Mouse (Mus musculus): ENCODE data around the gene Anp32b. TPM values are rescaled to one million over a fixed set of nuclear protein-coding genes. Genes with fewer than 3 reads are reported as not detected.

Anp32b gene
- polyA plus RNA-seq, 1 experiment from 2014 or later: 97.1 TPM

DNA sequence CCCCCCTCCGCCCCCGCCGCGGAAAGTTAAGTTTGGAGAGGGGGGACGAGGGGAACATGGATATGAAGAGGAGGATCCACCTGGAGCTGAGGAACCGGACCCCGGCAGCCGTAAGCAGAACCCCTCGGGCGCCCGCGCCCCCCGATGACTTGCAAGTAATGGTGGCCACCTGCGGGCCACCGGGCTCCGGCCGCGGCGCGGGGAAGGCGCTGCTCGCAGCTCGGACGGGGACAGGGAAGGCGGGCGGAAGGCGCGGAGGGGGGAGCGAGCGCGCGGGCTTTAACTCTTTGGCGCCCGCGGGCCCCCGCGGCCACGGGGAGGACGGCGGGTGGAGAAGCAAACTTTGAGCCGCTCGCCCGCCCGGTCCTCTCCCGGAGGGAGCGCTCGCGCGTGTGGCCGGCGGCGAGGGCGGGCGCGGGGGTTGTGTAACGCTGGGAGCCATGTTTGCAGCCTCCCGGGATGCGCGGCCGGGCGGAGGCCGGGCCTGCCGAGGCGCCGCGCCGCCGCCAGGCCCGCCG lies 597 bp downstream of the Anp32b start:
- peak overlapping the region; percentile 99 for H3K27ac ChIP-seq (replicated peaks)
- ATAC-seq (ENCODE audit: low FRiP score, low TSS enrichment): peak; percentile 50
- 1% methylated on average over 36 of the region's 70 CpGs for WGBS
- H3K9ac ChIP-seq (ENCODE audit: low read length): peak overlapping the region; percentile 96
- peaks cover 5% of the 10 kb centered on the region for H3K4me1 ChIP-seq (replicated peaks; ENCODE audit: control insufficient read depth, insufficient read depth)
- peak overlapping the region; percentile 91 for H3K4me3 ChIP-seq (ENCODE audit: low read depth, low read length)
- no peak for TF ChIP-seq CTCF (IDR thresholded peaks at IDR 0.05; ENCODE audit: low read depth)
- no peak for TF ChIP-seq EP300 (optimal IDR thresholded peaks at IDR 0.05)
- no peaks in the 10 kb centered on the region for H3K9me3 ChIP-seq (ENCODE audit: control insufficient read depth, low read length)
- no peaks in the 10 kb centered on the region for H3K27me3 ChIP-seq (ENCODE audit: control insufficient read depth, insufficient read depth, low read length)
- no peaks in the 10 kb centered on the region for H3K36me3 ChIP-seq (ENCODE audit: control insufficient read depth, insufficient read depth, low read length)
- DNase-seq (ENCODE audit: low spot score): peak; percentile 81
- H3K4me2 ChIP-seq (replicated peaks; ENCODE audit: low read depth): peak overlapping the region; percentile 69

DNA sequence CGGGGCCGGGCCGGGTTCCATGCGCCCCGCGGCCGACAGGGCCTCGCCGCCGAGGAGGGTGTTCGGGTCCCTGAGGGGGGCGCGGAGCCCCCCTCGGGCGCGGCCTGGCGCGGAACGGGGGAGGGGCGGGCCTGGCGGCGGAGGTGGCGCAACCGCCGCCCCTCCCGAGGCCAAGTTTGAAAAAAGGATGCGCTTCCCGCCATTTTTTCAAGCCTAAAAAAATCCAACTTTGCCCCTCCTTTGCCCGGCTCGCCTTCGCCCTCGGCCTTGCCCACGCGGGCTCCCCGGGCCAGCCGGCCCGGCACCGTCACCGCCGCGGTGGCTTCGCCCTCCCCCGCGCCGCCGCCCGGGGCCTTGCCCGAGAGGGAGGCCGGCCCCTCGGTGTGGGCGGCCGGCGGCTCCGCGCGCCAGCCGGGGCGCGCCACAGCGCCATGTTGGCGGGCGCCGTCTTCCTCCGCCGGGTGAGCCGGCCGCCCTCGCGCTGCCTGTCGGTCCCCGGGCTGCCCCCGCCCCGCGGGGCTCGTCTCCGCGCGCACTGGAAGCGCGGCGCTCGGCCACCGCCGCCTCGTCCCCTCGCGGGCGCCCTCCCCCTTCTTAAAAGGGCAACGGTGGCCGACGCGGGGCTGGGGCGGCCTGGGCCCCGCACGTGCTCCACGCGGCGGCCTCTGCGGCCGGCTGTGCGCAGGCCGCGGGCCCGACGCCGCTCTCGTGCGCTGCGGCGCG lies 1.2 kb downstream of the Anp32b start:
- DNase-seq (ENCODE audit: low spot score) (peak; percentile 83), ATAC-seq (ENCODE audit: low FRiP score, low TSS enrichment) (peak; percentile 65)
- no peaks in the 10 kb centered on the region for H3K36me3 ChIP-seq (ENCODE audit: control insufficient read depth, insufficient read depth, low read length)
- peak overlapping the region; percentile 91 for H3K4me3 ChIP-seq (ENCODE audit: low read depth, low read length)
- no peaks in the 10 kb centered on the region for H3K9me3 ChIP-seq (ENCODE audit: control insufficient read depth, low read length)
- peak overlapping the region; percentile 69 for H3K4me2 ChIP-seq (replicated peaks; ENCODE audit: low read depth)
- WGBS: under 1% methylated on average over 70 of the region's 111 CpGs
- H3K27ac ChIP-seq (replicated peaks): peak overlapping the region; percentile 99
- no peaks in the 10 kb centered on the region for H3K27me3 ChIP-seq (ENCODE audit: control insufficient read depth, insufficient read depth, low read length)
- H3K4me1 ChIP-seq (replicated peaks; ENCODE audit: control insufficient read depth, insufficient read depth): peaks cover 5% of the 10 kb centered on the region
- TF ChIP-seq EP300 (optimal IDR thresholded peaks at IDR 0.05) (no peak), CTCF (IDR thresholded peaks at IDR 0.05; ENCODE audit: low read depth) (no peak)
- H3K9ac ChIP-seq (ENCODE audit: low read length): peak overlapping the region; percentile 96

DNA sequence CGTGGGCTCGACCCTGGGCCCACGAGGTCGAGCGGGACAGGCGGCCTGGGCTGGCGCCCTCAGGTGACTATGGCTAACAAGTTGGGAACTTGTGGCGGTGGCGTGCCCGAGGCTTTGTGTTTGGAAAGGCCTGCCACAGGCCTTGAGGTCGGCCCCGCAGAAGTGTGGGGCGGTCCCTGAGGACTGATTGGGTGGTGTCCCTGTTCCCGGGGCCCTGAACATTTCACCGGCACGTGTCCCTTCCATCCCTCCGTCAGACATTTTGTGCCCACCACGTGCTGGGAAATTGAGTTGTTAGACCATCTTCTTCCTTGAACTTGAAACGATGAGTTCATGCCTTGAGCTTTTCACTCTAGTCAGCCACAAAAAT lies 1.8 kb downstream of the Anp32b start:
- Histone ChIP-seq H3K27me3 (ENCODE audit: control insufficient read depth, insufficient read depth, low read length) (no peaks in the 10 kb centered on the region), H3K36me3 (ENCODE audit: control insufficient read depth, insufficient read depth, low read length) (no peaks in the 10 kb centered on the region), H3K27ac (replicated peaks) (peak overlapping the region; percentile 99), H3K4me3 (ENCODE audit: low read depth, low read length) (peak overlapping the region; percentile 91), H3K4me1 (replicated peaks; ENCODE audit: control insufficient read depth, insufficient read depth) (peaks cover 5% of the 10 kb centered on the region), H3K4me2 (replicated peaks; ENCODE audit: low read depth) (peak overlapping the region; percentile 69), H3K9me3 (ENCODE audit: control insufficient read depth, low read length) (no peaks in the 10 kb centered on the region), H3K9ac (ENCODE audit: low read length) (peak overlapping the region; percentile 96)
- DNase-seq (ENCODE audit: low spot score) (peak; percentile 74), ATAC-seq (ENCODE audit: low FRiP score, low TSS enrichment) (peak; percentile 37)
- 0% methylated on average over 19 of the region's 19 CpGs for WGBS
- TF ChIP-seq EP300 (optimal IDR thresholded peaks at IDR 0.05): no peak
- TF ChIP-seq CTCF (IDR thresholded peaks at IDR 0.05; ENCODE audit: low read depth): no peak

DNA sequence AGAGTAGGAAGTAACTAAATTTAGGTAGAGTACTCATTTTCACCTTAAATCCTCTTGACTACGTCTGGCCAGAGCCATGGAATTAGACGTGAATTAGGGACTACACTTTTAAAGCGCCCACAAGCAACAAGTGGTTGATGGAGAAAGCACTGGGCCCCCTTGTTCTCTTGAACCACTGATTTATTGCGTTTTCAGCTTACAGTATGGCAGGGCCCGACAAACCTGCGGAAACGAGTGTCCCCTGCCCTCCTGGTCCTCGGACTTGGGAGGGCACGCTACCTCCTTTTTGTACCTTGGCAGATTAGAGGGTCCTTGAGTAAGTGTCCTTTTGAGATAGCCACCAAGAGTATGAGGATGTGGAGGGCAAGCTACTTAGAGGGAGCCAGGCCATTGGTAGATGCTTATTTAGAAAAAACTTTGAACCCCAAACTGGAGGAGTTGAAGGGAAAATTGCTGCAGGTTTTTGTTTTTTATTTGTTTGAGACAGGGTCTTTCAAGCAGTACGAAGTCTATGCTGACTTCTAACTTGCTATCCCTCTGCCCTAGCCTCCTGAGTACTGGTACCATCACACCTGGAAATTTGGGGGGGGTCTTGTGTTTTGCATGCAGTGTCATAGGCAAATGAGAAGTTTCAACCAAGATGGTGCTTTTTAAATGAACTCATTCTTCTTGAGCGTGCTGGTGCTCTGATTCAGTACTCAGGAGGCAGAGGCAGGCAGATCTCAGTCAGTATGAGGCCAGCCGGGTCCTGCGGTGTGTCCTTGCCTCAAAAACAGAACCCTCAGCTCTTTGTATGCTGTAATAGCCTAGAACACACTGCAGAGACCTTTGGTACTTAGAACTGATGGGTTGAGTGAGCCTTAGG lies 2.4 kb downstream of the Anp32b start:
- peak overlapping the region; percentile 69; the same call in 1 of the 2 replicates for H3K4me2 ChIP-seq (replicated peaks; ENCODE audit: low read depth)
- H3K36me3 ChIP-seq (ENCODE audit: control insufficient read depth, insufficient read depth, low read length): no peaks in the 10 kb centered on the region
- H3K4me3 ChIP-seq (ENCODE audit: low read depth, low read length): peak overlapping the region; percentile 91
- H3K4me1 ChIP-seq (replicated peaks; ENCODE audit: control insufficient read depth, insufficient read depth): peaks cover 5% of the 10 kb centered on the region
- TF ChIP-seq CTCF (IDR thresholded peaks at IDR 0.05; ENCODE audit: low read depth): no peak
- TF ChIP-seq EP300 (optimal IDR thresholded peaks at IDR 0.05): no peak
- no peak for ATAC-seq (ENCODE audit: low FRiP score, low TSS enrichment)
- DNase-seq (ENCODE audit: low spot score): no peak
- H3K9me3 ChIP-seq (ENCODE audit: control insufficient read depth, low read length): no peaks in the 10 kb centered on the region
- peak overlapping the region; percentile 35; the same call in 1 of the 2 replicates for H3K9ac ChIP-seq (ENCODE audit: low read length)
- H3K27me3 ChIP-seq (ENCODE audit: control insufficient read depth, insufficient read depth, low read length): no peaks in the 10 kb centered on the region
- 40% methylated on average over 13 of the region's 13 CpGs for WGBS
- peak overlapping the region; percentile 99 for H3K27ac ChIP-seq (replicated peaks)

DNA sequence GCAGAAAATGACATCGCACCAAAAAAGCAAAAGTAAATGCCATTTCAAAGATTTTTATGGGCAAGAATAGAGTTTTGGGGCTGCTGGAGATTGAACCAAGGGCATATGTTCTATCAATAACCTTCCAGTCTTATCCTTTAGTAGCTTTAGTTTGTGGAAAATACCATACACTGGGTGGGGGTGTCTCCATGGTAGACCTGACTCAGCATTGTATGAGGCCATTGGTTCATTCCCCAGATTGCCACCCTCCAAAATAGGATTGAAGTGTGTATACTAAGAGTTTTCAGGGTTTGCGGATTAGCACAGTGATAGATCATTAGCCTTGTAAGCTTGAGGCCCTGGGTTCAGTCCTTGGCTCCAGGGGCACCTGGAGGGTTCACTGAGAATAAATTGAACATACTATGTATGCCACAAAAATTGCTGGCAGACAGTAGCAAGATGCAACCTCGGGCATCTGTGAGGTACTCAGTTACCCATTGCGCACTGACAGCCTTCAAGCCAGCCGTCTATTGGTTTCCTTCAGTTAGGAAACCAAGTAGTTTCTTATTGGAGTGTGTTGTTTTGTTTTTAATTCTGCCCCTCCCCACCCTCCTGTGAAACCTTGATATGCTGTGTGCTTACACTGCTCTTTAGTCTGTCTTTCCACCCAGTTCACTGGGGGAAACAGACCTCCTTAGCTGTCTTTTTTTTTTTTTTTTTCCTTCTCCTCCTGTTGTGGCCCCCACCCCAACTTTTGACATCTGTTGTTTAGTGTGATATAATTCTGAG lies 3.6 kb downstream of the Anp32b start:
- ATAC-seq (ENCODE audit: low FRiP score, low TSS enrichment) (no peak), DNase-seq (ENCODE audit: low spot score) (no peak)
- no peak overlapping the region for H3K4me3 ChIP-seq (ENCODE audit: low read depth, low read length)
- no peak overlapping the region for H3K4me2 ChIP-seq (replicated peaks; ENCODE audit: low read depth)
- no peaks in the 10 kb centered on the region for H3K9me3 ChIP-seq (ENCODE audit: control insufficient read depth, low read length)
- WGBS: 57% methylated on average over 5 of the region's 5 CpGs
- no peaks in the 10 kb centered on the region for H3K27me3 ChIP-seq (ENCODE audit: control insufficient read depth, insufficient read depth, low read length)
- no peak for TF ChIP-seq CTCF (IDR thresholded peaks at IDR 0.05; ENCODE audit: low read depth)
- TF ChIP-seq EP300 (optimal IDR thresholded peaks at IDR 0.05): no peak
- H3K4me1 ChIP-seq (replicated peaks; ENCODE audit: control insufficient read depth, insufficient read depth): peaks cover 5% of the 10 kb centered on the region
- H3K27ac ChIP-seq (replicated peaks): no peak overlapping the region
- H3K9ac ChIP-seq (ENCODE audit: low read length): no peak overlapping the region
- H3K36me3 ChIP-seq (ENCODE audit: control insufficient read depth, insufficient read depth, low read length): no peaks in the 10 kb centered on the region

Measured in stomach, postnatal 0 days (tissue).